Mouse (Mus musculus) forebrain, embryonic 16.5 days (tissue): ENCODE measurements at regions not wholly inside any gene's neighbourhood (a gene's known extent, or its start where the extent isn't known, plus 50 kb on each side); places are given as distances from the start of the nearest gene placed in this dataset.

Source experiments
- ATAC-seq: fragments of 200-750 bp; cut with Nextera tagmentation; 2 replicates; pipeline ENCODE4 v1.8.0; 2017; ENCODE audit warnings: mild to moderate bottlenecking, moderate library complexity
- H3K27ac ChIP-seq: fragments of 300-500 bp; sonication (generic); 2 replicates; pipeline ENCODE4 v1.5.1; 2014; ENCODE audit warnings: low read length, control low read depth
- H3K27me3 ChIP-seq: fragments of 300-500 bp; sonication (generic); replicated peaks from 2 replicates; pipeline ENCODE4 v1.6.1; 2014; ENCODE audit warnings: low read length; ENCODE audit not compliant: control insufficient read depth, insufficient read depth
- H3K36me3 ChIP-seq: fragments of 300-500 bp; sonication (generic); 2 replicates; pipeline ENCODE4 v1.6.1; 2014; ENCODE audit not compliant: control insufficient read depth, insufficient read depth
- H3K4me1 ChIP-seq: fragments of 300-500 bp; sonication (generic); replicated peaks from 2 replicates; pipeline ENCODE4 v1.6.1; 2014; ENCODE audit warnings: low read length; ENCODE audit not compliant: control insufficient read depth, insufficient read depth
- H3K4me2 ChIP-seq: fragments of 300-500 bp; sonication (generic); 2 replicates; pipeline ENCODE4 v1.6.1; 2014; ENCODE audit warnings: mild to moderate bottlenecking, low read length, control low read depth
- H3K4me3 ChIP-seq: fragments of 300-500 bp; sonication (generic); replicated peaks from 2 replicates; pipeline ENCODE4 v1.5.1; 2014; ENCODE audit warnings: mild to moderate bottlenecking, low read length, control low read depth
- H3K9ac ChIP-seq: fragments of 300-500 bp; sonication (generic); replicated peaks from 2 replicates; pipeline ENCODE4 v1.6.1; 2014; ENCODE audit warnings: low read depth, low read length, control low read depth
- H3K9me3 ChIP-seq: fragments of 300-500 bp; sonication (generic); 2 replicates; pipeline ENCODE4 v1.6.1; 2016; ENCODE audit warnings: low read length; ENCODE audit not compliant: control insufficient read depth
- WGBS: fragments of 180-500 bp; shearing (Covaris S2); extraction: QIAGEN DNeasy Blood & Tissue Kit; methylation state at CpG from one replicate; pipeline ENCODE4 v1.1.7; 2014; 5-methylcytosine and 5-hydroxymethylcytosine counted together

DNA sequence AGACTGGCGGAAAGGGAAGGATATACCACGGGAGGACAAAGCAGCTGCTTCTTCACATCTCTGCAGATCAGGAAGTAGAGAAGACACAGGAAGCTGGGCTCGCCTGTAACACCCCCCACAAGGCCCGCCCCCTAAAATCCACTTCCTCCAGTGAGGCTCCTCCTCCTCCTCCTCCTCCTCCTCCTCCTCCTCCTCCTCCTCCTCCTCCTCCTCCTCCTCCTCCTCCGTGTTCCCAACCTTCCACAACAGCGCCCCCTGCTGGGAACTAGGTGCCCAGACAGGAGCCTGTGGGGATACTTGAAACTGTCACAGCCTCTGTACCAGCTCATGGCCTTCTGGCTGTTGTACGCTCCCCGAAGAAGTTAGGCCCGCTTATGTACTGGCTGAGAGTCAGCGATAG, 115.2 kb downstream of the Gm26897 start:
- Histone ChIP-seq H3K4me3 (no peak overlapping the region), H3K9me3 (no peaks in the 10 kb centered on the region), H3K4me1 (peaks cover 26% of the 10 kb centered on the region), H3K27ac (no peak overlapping the region), H3K27me3 (no peaks in the 10 kb centered on the region), H3K9ac (no peak overlapping the region), H3K36me3 (no peaks in the 10 kb centered on the region), H3K4me2 (no peak overlapping the region)
- no peak for ATAC-seq
- WGBS = 90% methylated on average over 9 of the region's 10 CpGs

DNA sequence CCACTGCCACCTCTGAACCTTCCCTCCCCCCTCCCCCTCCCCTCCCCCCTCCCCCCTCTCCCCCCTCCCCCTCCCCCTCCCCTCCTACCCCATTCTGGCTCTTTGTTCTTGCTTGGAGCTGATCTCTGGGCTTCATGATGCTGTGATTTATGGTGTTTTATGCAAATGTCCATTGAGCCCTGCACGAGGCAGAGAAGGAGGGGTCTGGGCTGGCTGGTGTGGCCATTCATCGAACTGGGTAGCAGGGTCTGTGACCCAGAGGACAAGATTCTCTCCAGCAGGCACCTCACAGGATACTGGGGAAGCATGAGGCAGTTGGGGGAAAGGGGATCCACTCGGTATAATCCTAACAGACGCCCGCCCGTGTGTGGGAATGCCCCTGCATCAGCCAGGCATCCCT, 119.0 kb downstream of the Gm26897 start:
- ATAC-seq = 0 out of 2 replicates have a peak, but pooled peaks have one; percentile 20
- 31% methylated on average over 6 of the region's 6 CpGs for WGBS
- Histone ChIP-seq H3K4me3 (no peak overlapping the region), H3K27ac (no peak overlapping the region), H3K9ac (0 out of 2 replicates have a peak overlapping the region, but pooled peaks have one; percentile 28), H3K36me3 (no peaks in the 10 kb centered on the region), H3K4me2 (no peak overlapping the region), H3K9me3 (no peaks in the 10 kb centered on the region), H3K27me3 (no peaks in the 10 kb centered on the region), H3K4me1 (peaks cover 24% of the 10 kb centered on the region)

- no peaks in the 10 kb centered on the region for H3K27me3 ChIP-seq
- no peaks in the 10 kb centered on the region for H3K36me3 ChIP-seq
- H3K9ac ChIP-seq = no peak overlapping the region
- no peaks in the 10 kb centered on the region for H3K9me3 ChIP-seq
- ATAC-seq = no peak
- H3K4me3 ChIP-seq = no peak overlapping the region
- no peak overlapping the region for H3K27ac ChIP-seq
- peaks cover 25% of the 10 kb centered on the region for H3K4me1 ChIP-seq
- H3K4me2 ChIP-seq = no peak overlapping the region
- 82% methylated on average over 2 of the region's 2 CpGs for WGBS
These were observed 121.6 kb downstream of the Gm26897 start for GRCm38 (mm10) chr5:111855366-111855765.

DNA sequence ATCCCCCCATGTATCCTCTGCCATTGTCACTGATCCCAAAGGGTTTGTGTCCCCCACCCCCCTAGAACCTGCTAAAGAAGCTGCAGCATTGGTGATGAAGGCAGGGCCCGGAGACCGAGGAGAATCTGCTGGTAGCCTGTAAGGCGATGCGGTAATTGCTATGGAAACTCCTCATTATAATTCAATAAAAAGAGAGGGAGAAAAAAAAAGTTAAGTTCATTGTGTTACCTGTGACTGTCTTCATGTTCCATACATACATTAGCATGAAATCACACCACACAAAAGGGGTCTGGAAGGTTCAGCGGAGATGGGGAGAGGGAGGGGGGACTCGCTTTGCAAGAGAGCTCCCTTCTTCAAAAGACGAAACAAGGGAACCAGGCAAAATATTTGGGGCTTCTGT, 123.5 kb downstream of the Gm26897 start:
- Histone ChIP-seq H3K36me3 (no peaks in the 10 kb centered on the region), H3K4me1 (peaks cover 24% of the 10 kb centered on the region), H3K27me3 (no peaks in the 10 kb centered on the region), H3K27ac (peak overlapping the region; percentile 60), H3K4me3 (no peak overlapping the region), H3K9ac (no peak overlapping the region), H3K9me3 (no peaks in the 10 kb centered on the region), H3K4me2 (no peak overlapping the region)
- WGBS = 23% methylated on average over 7 of the region's 7 CpGs
- ATAC-seq = peak; percentile 54; the same call in 1 of the 2 replicates

DNA sequence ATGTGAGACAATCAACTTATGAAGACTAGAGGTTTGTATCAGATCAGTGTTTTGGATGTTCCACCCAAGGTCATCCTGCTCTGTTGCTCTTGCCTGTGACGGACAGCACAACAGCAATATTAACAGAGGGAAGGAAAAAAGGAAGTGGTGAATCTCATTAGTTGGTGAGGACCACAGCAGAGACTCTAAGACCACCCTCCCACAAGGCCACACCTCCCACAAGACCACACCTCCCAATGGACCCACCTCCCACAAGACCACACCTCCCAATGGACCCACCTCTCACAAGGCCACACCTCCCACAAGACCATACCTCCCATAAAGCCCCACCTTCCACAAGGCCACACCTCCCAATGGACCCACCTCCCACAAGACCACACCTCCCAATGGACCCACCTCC, 126.7 kb downstream of the Gm26897 start:
- WGBS = 92% methylated on average over 1 of the region's 1 CpGs
- Histone ChIP-seq H3K27me3 (no peaks in the 10 kb centered on the region), H3K27ac (no peak overlapping the region), H3K4me3 (no peak overlapping the region), H3K9me3 (no peaks in the 10 kb centered on the region), H3K4me2 (no peak overlapping the region), H3K36me3 (no peaks in the 10 kb centered on the region), H3K4me1 (peaks cover 31% of the 10 kb centered on the region), H3K9ac (no peak overlapping the region)
- ATAC-seq = no peak

- Histone ChIP-seq H3K36me3 (no peaks in the 10 kb centered on the region), H3K27ac (no peak overlapping the region), H3K4me1 (peaks cover 23% of the 10 kb centered on the region), H3K4me2 (no peak overlapping the region), H3K9me3 (no peaks in the 10 kb centered on the region), H3K4me3 (no peak overlapping the region), H3K9ac (no peak overlapping the region), H3K27me3 (no peaks in the 10 kb centered on the region)
- 93% methylated on average over 4 of the region's 4 CpGs for WGBS
- ATAC-seq = no peak
These were observed 128.6 kb downstream of the Gm26897 start for GRCm38 (mm10) chr5:111862331-111862730.

GRCm38 (mm10) chr5:111863922-111864321, 130.2 kb downstream of the Gm26897 start:
- Histone ChIP-seq H3K9ac (0 out of 2 replicates have a peak overlapping the region, but pooled peaks have one; percentile 22), H3K36me3 (no peaks in the 10 kb centered on the region), H3K9me3 (no peaks in the 10 kb centered on the region), H3K27ac (peak overlapping the region; percentile 73), H3K4me3 (no peak overlapping the region), H3K4me1 (peaks cover 13% of the 10 kb centered on the region), H3K27me3 (no peaks in the 10 kb centered on the region), H3K4me2 (no peak overlapping the region)
- 59% methylated on average over 7 of the region's 7 CpGs for WGBS
- no peak for ATAC-seq

DNA sequence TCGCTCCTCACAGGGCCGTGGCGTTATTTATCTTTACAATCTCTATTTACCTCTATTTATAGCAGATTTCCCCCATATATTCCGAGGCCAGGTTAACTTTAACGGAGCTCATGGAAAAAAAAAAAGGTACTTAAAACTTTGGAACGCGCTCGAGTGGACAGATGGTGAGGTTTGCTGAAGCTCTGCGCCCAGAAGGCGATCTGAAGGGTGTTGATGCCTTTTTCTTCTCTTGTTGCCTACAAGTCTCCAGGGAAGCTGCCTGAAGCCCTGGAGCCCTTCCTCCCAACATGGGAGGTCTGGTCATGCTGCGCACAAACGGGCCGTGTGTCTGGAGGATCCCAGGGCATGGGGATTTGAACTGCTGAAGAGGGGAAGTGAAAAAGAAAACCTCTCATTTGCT, 130.9 kb downstream of the Gm26897 start:
- no peaks in the 10 kb centered on the region for H3K9me3 ChIP-seq
- peak overlapping the region; percentile 73 for H3K27ac ChIP-seq
- peak; percentile 70 for ATAC-seq
- no peaks in the 10 kb centered on the region for H3K27me3 ChIP-seq
- no peak overlapping the region for H3K4me3 ChIP-seq
- 60% methylated on average over 13 of the region's 13 CpGs for WGBS
- no peak overlapping the region for H3K9ac ChIP-seq
- peaks cover 13% of the 10 kb centered on the region for H3K4me1 ChIP-seq
- H3K4me2 ChIP-seq = no peak overlapping the region
- no peaks in the 10 kb centered on the region for H3K36me3 ChIP-seq

GRCm38 (mm10) chr5:111869011-111869410, 135.3 kb downstream of the Gm26897 start:
- 35% methylated on average over 12 of the region's 12 CpGs for WGBS
- peaks cover 11% of the 10 kb centered on the region for H3K4me1 ChIP-seq
- H3K4me2 ChIP-seq = no peak overlapping the region
- H3K9ac ChIP-seq = no peak overlapping the region
- no peaks in the 10 kb centered on the region for H3K36me3 ChIP-seq
- H3K9me3 ChIP-seq = peaks cover 24% of the 10 kb centered on the region
- H3K4me3 ChIP-seq = no peak overlapping the region
- no peak for ATAC-seq
- no peak overlapping the region for H3K27ac ChIP-seq
- no peaks in the 10 kb centered on the region for H3K27me3 ChIP-seq

- Histone ChIP-seq H3K4me2 (no peak overlapping the region), H3K9ac (0 out of 2 replicates have a peak overlapping the region, but pooled peaks have one; percentile 13), H3K27ac (peak overlapping the region; percentile 65), H3K27me3 (no peaks in the 10 kb centered on the region), H3K9me3 (peaks cover 8% of the 10 kb centered on the region; the same call in 1 of the 2 replicates), H3K4me1 (peaks cover 14% of the 10 kb centered on the region), H3K4me3 (no peak overlapping the region), H3K36me3 (no peaks in the 10 kb centered on the region)
- WGBS = 4% methylated on average over 8 of the region's 8 CpGs
- ATAC-seq = peak; percentile 80
These were observed 143.6 kb downstream of the Gm26897 start for GRCm38 (mm10) chr5:111877165-111877793.
